Mouse (Mus musculus): Measurements from ENCODE around the gene Nell1. TPM values are rescaled to one million over a fixed set of nuclear protein-coding genes. Genes with fewer than 3 reads are reported as not detected.

Gene Nell1
- polyA plus RNA-seq, 1 experiment: 0.28 TPM

DNA sequence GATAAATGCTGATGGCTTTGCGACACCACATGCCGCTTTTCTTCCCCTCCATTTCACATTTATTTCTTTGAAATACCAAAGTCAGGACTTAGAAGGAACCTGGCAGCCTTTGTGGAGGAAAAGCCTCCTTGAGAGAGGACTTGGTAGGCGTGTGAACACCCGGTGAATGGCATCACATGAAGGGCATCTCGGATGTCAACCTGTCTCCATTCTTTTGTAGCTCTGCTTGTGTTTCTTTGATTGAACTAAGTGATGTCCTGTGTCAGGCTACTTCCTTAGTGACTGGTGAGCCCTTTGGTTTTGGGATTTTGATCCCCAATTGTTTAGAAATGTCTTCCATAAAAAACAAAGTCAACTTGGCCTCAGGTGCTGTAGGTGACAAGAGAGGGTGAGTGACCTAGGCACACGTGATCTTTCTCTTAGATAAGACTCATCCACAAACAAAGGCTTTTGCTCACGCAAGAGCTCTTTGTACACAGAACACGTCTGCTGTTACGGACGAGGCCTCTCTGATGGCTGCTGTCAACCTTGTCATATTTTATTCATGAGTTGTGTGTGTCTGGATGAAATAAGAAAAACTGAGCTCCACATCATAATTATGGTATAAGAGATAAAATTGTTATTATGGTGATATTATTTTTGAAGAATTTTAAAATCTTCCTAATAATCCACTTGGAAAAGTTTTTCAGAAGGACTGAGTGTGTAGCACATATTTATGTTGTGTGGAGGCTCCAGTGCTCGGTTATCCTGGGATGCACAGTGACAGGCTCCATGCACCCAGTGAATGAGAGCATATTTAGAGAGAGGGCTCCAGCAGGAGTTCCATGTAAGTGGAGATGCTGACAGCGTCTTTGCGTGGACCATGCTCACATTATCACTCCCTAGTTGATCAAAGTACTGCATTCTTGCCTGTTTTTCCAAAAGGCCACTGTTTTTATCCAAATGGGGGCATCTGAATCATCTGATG, 60.8 kb downstream of the Nell1 start:
- Histone ChIP-seq H3K4me1 (ENCODE audit: control insufficient read depth, insufficient read depth, low read length) (no peaks in the 10 kb centered on the region), H3K4me3 (replicated peaks; ENCODE audit: extremely low read depth, low read depth, low read length) (no peak overlapping the region)
- DNase-seq: no peak
- TF ChIP-seq CTCF (IDR thresholded peaks at IDR 0.05; ENCODE audit: insufficient read depth, low read length): no peak
- TF ChIP-seq POLR2A (IDR thresholded peaks at IDR 0.05; ENCODE audit: borderline replicate concordance, extremely low read depth, low read depth, low read length): no peak
- 63% methylated on average over 13 of the region's 13 CpGs for WGBS

DNA sequence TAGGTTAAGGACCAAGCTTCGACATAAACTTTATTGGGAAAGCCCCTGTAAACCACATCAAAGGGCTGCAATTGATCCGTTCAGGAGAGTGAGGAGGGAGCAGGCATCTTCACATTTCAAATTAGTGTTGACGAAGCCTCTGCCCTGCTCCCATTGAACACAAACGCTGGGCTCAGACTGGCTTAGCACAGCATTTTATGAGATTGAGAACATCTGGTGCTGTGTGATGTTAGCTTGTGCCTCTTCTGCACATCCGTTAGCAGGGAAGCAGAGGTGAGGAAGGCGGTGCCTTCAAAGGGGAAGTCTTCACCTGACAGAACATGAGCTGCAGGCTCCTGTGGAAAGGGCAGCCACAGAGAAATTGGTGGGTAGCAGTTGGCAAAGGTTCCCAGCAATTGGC, 66.4 kb downstream of the Nell1 start:
- H3K4me3 ChIP-seq (replicated peaks; ENCODE audit: extremely low read depth, low read depth, low read length): no peak overlapping the region
- H3K4me1 ChIP-seq (ENCODE audit: control insufficient read depth, insufficient read depth, low read length): no peaks in the 10 kb centered on the region
- DNase-seq: no peak
- 48% methylated on average over 6 of the region's 6 CpGs for WGBS
- TF ChIP-seq POLR2A (IDR thresholded peaks at IDR 0.05; ENCODE audit: borderline replicate concordance, extremely low read depth, low read depth, low read length) (no peak), CTCF (IDR thresholded peaks at IDR 0.05; ENCODE audit: insufficient read depth, low read length) (no peak)

DNA sequence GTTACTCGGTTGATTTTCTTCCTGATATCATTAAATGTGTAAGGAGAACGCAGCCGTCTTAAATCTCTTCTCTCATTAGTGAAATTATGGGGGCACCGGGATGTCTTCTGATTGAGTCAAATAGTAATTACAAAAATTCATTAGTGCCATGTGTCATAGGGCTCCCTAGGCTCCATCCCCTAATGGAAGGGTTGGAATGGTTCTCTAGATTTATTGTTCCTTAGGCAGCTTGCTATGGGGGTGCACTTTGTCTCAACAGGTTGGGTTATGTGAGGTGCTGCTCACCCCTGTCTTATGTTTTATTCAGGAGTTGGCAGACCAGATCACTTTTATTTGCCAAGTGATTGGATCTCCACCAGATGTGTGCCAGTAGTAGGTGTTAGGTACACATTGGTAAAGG, 75.5 kb downstream of the Nell1 start:
- WGBS: 88% methylated on average over 4 of the region's 4 CpGs
- TF ChIP-seq CTCF (IDR thresholded peaks at IDR 0.05; ENCODE audit: insufficient read depth, low read length) (no peak), POLR2A (IDR thresholded peaks at IDR 0.05; ENCODE audit: borderline replicate concordance, extremely low read depth, low read depth, low read length) (no peak)

GRCm38 (mm10) chr7:50053704-50054103, 79.0 kb downstream of the Nell1 start:
- H3K4me1 ChIP-seq (ENCODE audit: control insufficient read depth, insufficient read depth, low read length): no peaks in the 10 kb centered on the region
- TF ChIP-seq CTCF (IDR thresholded peaks at IDR 0.05; ENCODE audit: insufficient read depth, low read length): no peak
- no peak for TF ChIP-seq POLR2A (IDR thresholded peaks at IDR 0.05; ENCODE audit: borderline replicate concordance, extremely low read depth, low read depth, low read length)
- DNase-seq: no peak
- no peak overlapping the region for H3K4me3 ChIP-seq (replicated peaks; ENCODE audit: extremely low read depth, low read depth, low read length)
- WGBS: 80% methylated on average over 2 of the region's 2 CpGs

More for the DNA sequence above, 75.5 kb downstream of the Nell1 start:
- no peaks in the 10 kb centered on the region for H3K4me1 ChIP-seq (ENCODE audit: control insufficient read depth, insufficient read depth, low read length)
- no peak for DNase-seq
- no peak overlapping the region for H3K4me3 ChIP-seq (replicated peaks; ENCODE audit: extremely low read depth, low read depth, low read length)

- 70% methylated on average over 5 of the region's 5 CpGs for WGBS
- no peaks in the 10 kb centered on the region for H3K4me1 ChIP-seq (ENCODE audit: control insufficient read depth, insufficient read depth, low read length)
- TF ChIP-seq POLR2A (IDR thresholded peaks at IDR 0.05; ENCODE audit: borderline replicate concordance, extremely low read depth, low read depth, low read length) (no peak), CTCF (IDR thresholded peaks at IDR 0.05; ENCODE audit: insufficient read depth, low read length) (no peak)
- H3K4me3 ChIP-seq (replicated peaks; ENCODE audit: extremely low read depth, low read depth, low read length): no peak overlapping the region
- DNase-seq: no peak
Measured at GRCm38 (mm10) chr7:50094461-50094860, 119.8 kb downstream of the Nell1 start.

DNA sequence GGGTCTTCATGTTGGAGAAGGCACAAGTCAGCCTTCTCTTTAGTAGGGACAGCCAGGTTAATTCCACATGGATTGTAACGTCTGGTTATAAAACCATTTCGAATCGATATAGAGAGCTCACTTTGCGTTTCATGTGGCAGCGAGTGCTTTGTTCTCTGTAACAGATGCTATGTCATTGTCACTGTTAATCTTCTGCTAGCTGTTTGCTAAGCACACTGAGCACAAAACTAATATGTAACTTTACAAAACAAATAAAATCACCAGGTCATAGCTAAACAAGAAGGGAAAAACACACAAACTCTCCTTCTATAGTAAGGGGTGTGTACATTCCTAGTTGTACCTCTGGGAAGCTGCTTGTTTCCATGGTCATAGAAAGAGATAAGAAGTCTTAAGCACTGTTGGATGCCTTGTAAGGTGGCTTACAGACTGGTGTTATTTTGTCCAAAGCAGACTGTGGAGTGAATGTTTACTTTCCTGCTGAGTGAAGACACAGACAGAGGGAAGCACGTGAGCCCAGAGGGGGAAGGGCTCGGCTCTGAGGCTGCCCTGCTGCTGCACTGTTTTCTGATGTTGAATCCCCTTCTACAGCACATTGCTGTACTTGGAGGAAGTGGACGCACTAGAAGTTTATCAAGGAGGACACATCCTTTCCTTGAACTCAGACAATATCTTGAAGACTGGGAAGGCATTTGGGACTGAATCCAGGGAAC, 131.1 kb downstream of the Nell1 start:
- Histone ChIP-seq H3K4me3 (replicated peaks; ENCODE audit: extremely low read depth, low read depth, low read length) (no peak overlapping the region), H3K4me1 (ENCODE audit: control insufficient read depth, insufficient read depth, low read length) (peaks cover 4% of the 10 kb centered on the region; the same call in 1 of the 2 replicates)
- TF ChIP-seq CTCF (IDR thresholded peaks at IDR 0.05; ENCODE audit: insufficient read depth, low read length): no peak
- TF ChIP-seq POLR2A (IDR thresholded peaks at IDR 0.05; ENCODE audit: borderline replicate concordance, extremely low read depth, low read depth, low read length): no peak
- WGBS: 23% methylated on average over 8 of the region's 8 CpGs
- DNase-seq: no peak

GRCm38 (mm10) chr7:50107261-50107660, 132.6 kb downstream of the Nell1 start:
- DNase-seq: no peak
- WGBS: 62% methylated on average over 2 of the region's 2 CpGs
- TF ChIP-seq CTCF (IDR thresholded peaks at IDR 0.05; ENCODE audit: insufficient read depth, low read length): no peak
- no peak for TF ChIP-seq POLR2A (IDR thresholded peaks at IDR 0.05; ENCODE audit: borderline replicate concordance, extremely low read depth, low read depth, low read length)

DNA sequence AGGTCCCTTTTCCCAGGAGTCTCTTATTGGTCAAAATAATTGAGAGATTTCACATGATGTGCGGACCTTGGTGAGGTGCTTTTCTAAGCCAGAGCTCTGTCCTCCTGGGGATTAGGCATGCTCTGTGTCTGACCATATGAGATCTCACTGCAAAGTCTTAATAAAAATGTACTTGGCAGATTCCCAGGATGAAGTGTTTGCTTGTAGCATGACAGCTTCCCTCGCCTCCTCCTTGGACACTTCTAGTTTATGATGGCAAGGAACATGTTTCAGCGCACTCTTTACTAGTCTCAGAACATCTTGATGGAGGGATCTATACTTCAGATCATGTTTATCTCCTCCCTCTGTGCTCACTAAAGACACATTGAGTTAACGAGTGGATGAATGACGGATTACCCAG, 143.7 kb downstream of the Nell1 start:
- 72% methylated on average over 5 of the region's 5 CpGs for WGBS
- DNase-seq: no peak

More at GRCm38 (mm10) chr7:50107261-50107660, 132.6 kb downstream of the Nell1 start:
- Histone ChIP-seq H3K4me1 (ENCODE audit: control insufficient read depth, insufficient read depth, low read length) (peaks cover 4% of the 10 kb centered on the region; the same call in 1 of the 2 replicates), H3K4me3 (replicated peaks; ENCODE audit: extremely low read depth, low read depth, low read length) (no peak overlapping the region)

GRCm38 (mm10) chr7:50137706-50138105, 163.0 kb downstream of the Nell1 start:
- Histone ChIP-seq H3K4me3 (replicated peaks; ENCODE audit: extremely low read depth, low read depth, low read length) (no peak overlapping the region), H3K4me1 (ENCODE audit: control insufficient read depth, insufficient read depth, low read length) (no peaks in the 10 kb centered on the region)
- 72% methylated on average over 3 of the region's 3 CpGs for WGBS
- TF ChIP-seq CTCF (IDR thresholded peaks at IDR 0.05; ENCODE audit: insufficient read depth, low read length) (no peak), POLR2A (IDR thresholded peaks at IDR 0.05; ENCODE audit: borderline replicate concordance, extremely low read depth, low read depth, low read length) (no peak)
- DNase-seq: no peak

More for the DNA sequence above, 143.7 kb downstream of the Nell1 start:
- TF ChIP-seq POLR2A (IDR thresholded peaks at IDR 0.05; ENCODE audit: borderline replicate concordance, extremely low read depth, low read depth, low read length): no peak
- no peak for TF ChIP-seq CTCF (IDR thresholded peaks at IDR 0.05; ENCODE audit: insufficient read depth, low read length)
- H3K4me1 ChIP-seq (ENCODE audit: control insufficient read depth, insufficient read depth, low read length): no peaks in the 10 kb centered on the region
- no peak overlapping the region for H3K4me3 ChIP-seq (replicated peaks; ENCODE audit: extremely low read depth, low read depth, low read length)

Data from lung, adult 2 months (tissue).